In genomic region chr3:37201122-37201916, GRCm38 (mm10) we compare ENCODE assay signal across 12 mouse cellular contexts. TPM values are rescaled to one million over a fixed set of nuclear protein-coding genes. Genes with fewer than 3 reads are reported as not detected.
DNase-seq lines count a peak whose midpoint lies in the region; ATAC-seq and TF ChIP-seq lines count a peak whose summit lies in the region.
"Had no signal": no experiment of that assay in that cellular context is flagged by ENCODE, and none has a peak within 500 bp of the region (broad histone marks: within the 10 kb centered on the region; RNA-seq: fewer than 3 reads in every experiment).

No protein-coding gene starts in this region.

- H3K27me3 ChIP-seq in lung, embryonic 15.5 days: no peaks in the 10 kb centered on the region
- H3K27me3 ChIP-seq in hindbrain, postnatal 0 days (ENCODE audit: insufficient read depth, low read length): no peaks in the 10 kb centered on the region
- no peaks in the 10 kb centered on the region for H3K27me3 ChIP-seq in stomach, embryonic 15.5 days (replicated peaks)

- H3K9me3 ChIP-seq in lung, embryonic 15.5 days: no peaks in the 10 kb centered on the region
- H3K9me3 ChIP-seq in hindbrain, postnatal 0 days (ENCODE audit: low read length): no peaks in the 10 kb centered on the region
- H3K9me3 ChIP-seq in stomach, embryonic 15.5 days: no peaks in the 10 kb centered on the region

- no peak overlapping the region for H3K4me3 ChIP-seq in lung, embryonic 15.5 days
- H3K4me3 ChIP-seq in hindbrain, postnatal 0 days (ENCODE audit: low read length): no peak overlapping the region
- H3K4me3 ChIP-seq in stomach, embryonic 15.5 days (replicated peaks): no peak overlapping the region

- WGBS in lung, embryonic 15.5 days: 46% methylated on average over 6 of the region's 6 CpGs
- WGBS in hindbrain, postnatal 0 days: 55% methylated on average over 6 of the region's 6 CpGs
- WGBS in stomach, embryonic 15.5 days: 52% methylated on average over 6 of the region's 6 CpGs

- TF ChIP-seq CTCF in hindbrain, postnatal 0 days (IDR thresholded peaks at IDR 0.05; ENCODE audit: low read depth): no peak

- H3K9ac ChIP-seq in lung, embryonic 15.5 days: no peak overlapping the region
- no peak overlapping the region for H3K9ac ChIP-seq in hindbrain, postnatal 0 days (replicated peaks; ENCODE audit: low read length)
- no peak overlapping the region for H3K9ac ChIP-seq in stomach, embryonic 15.5 days

- H3K36me3 ChIP-seq in lung, embryonic 15.5 days: no peaks in the 10 kb centered on the region
- H3K36me3 ChIP-seq in hindbrain, postnatal 0 days (ENCODE audit: insufficient read depth, low read length): no peaks in the 10 kb centered on the region
- H3K36me3 ChIP-seq in stomach, embryonic 15.5 days: no peaks in the 10 kb centered on the region

- no peak overlapping the region for H3K27ac ChIP-seq in lung, embryonic 15.5 days
- H3K27ac ChIP-seq in hindbrain, postnatal 0 days: no peak overlapping the region
- no peak overlapping the region for H3K27ac ChIP-seq in stomach, embryonic 15.5 days

- H3K4me1 ChIP-seq in lung, embryonic 15.5 days: peaks cover 7% of the 10 kb centered on the region; the same call in 1 of the 2 replicates
- H3K4me1 ChIP-seq in hindbrain, postnatal 0 days (ENCODE audit: insufficient read depth, low read length): peaks cover 5% of the 10 kb centered on the region
- no peaks in the 10 kb centered on the region for H3K4me1 ChIP-seq in stomach, embryonic 15.5 days

- H3K4me2 ChIP-seq in lung, embryonic 15.5 days: no peak overlapping the region
- no peak overlapping the region for H3K4me2 ChIP-seq in hindbrain, postnatal 0 days (ENCODE audit: low read depth, low read length)
- H3K4me2 ChIP-seq in stomach, embryonic 15.5 days: no peak overlapping the region

- DNase-seq in cerebellum, postnatal 14 days: peak; percentile 8 to 13
- DNase-seq in cerebellum, adult 11-12 months: no peak
- no peak for DNase-seq in lung, postnatal 25 days (ENCODE audit: low spot score)
- no peak for DNase-seq in hindbrain, postnatal 0 days (ENCODE audit: low spot score)
- no peak for DNase-seq in left cerebral cortex, adult 8-10 months (ENCODE audit: low spot score in 2 of 2)
- DNase-seq in cerebellum, postnatal 4 days (ENCODE audit: low spot score in 2 of 2): no peak
- DNase-seq: cerebellum, postnatal 25 days; gastrocnemius, postnatal 14 days; kidney, postnatal 10 days; thymus, adult 18-20 months had no signal

- ATAC-seq in lung, embryonic 15.5 days (ENCODE audit: borderline replicate concordance, extremely low read depth, low FRiP score, low TSS enrichment): peak; percentile 55; the same call in 1 of the 2 replicates
- 0 out of 2 replicates have a peak, but pooled peaks have one; percentile 41 for ATAC-seq in hindbrain, postnatal 0 days
- ATAC-seq in stomach, embryonic 15.5 days (ENCODE audit: insufficient read depth, low FRiP score, low read depth): peak; percentile 67

RNA-seq across cellular contexts. Expression of gene Il21, which starts 31.1 kb away (rescaled TPM):
- not detected in 2 replicates for polyA plus RNA-seq in lung, embryonic 15.5 days (2015; fragmentation: Nextera tagmentation; extraction: Ambion mirVana)
- not detected in 2 replicates for total RNA-seq in hindbrain, postnatal 0 days (2014; rRNA removed)
- not detected in 2 replicates for polyA plus RNA-seq in hindbrain, postnatal 0 days (2015; fragmentation: Nextera tagmentation; extraction: Ambion mirVana)
- not detected in 2 replicates for polyA plus RNA-seq in stomach, embryonic 15.5 days (2015; fragmentation: Nextera tagmentation; extraction: Ambion mirVana)
- under 1 TPM in 3 of 4 experiments, not detected in 1; 0.11 to 0.54 (median 0.12) TPM for total RNA-seq in left cerebral cortex, adult 8-10 months (2022)
- total RNA-seq: gastrocnemius, postnatal 14 days had no signal

Comparison
In these comparisons a context has a peak if more than half of its experiments do, and no peak if none do; other contexts are left out.
1. DNase-seq: peak in cerebellum, postnatal 14 days (2 of 2); none in cerebellum, adult 11-12 months (single experiment), lung, postnatal 25 days (single experiment), hindbrain, postnatal 0 days (single experiment), left cerebral cortex, adult 8-10 months (0 of 2) and cerebellum, postnatal 4 days (0 of 2).
2. Peak in every context shown above with its lines, with median percentiles within 50 percentile points of each other: ATAC-seq.